In the genomic region with DNA sequence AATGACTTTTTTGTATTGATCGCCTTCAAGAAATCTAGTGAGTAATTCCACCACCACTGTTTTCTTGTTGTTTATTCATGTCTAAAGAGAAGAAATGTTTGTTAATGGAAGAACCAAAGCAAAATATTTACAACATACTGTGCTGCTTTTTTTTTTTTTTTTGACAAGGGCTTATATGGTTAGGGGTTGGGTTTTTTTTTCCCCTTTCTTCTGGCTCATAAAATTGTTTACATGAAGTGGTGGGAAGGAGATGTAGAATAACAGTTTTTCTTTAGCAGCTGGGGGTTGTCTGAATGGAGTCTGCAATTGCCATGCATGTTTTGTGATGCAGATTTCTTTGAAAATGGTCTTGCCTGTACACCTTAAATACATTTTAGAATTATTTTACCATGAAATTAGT, we compare ENCODE assay signal across 21 mouse cellular contexts.
A peak's percentile ranks its signal among the peaks of the same experiment; 100 is the strongest.
DNase-seq lines count a peak whose midpoint lies in the region; ATAC-seq and TF ChIP-seq lines count a peak whose summit lies in the region.
"Had no signal": no experiment of that assay in that cellular context is flagged by ENCODE, and none has a peak within 500 bp of the region (broad histone marks: within the 10 kb centered on the region; RNA-seq: fewer than 3 reads in every experiment).

No protein-coding gene starts in this region.

- peak; percentile 85 for ATAC-seq in lung, embryonic 16.5 days (ENCODE audit: low read depth)
- no peak for ATAC-seq in stomach, embryonic 15.5 days (ENCODE audit: insufficient read depth, low FRiP score, low read depth)
- ATAC-seq in stomach, postnatal 0 days (ENCODE audit: low FRiP score, low TSS enrichment), result no peak
- ATAC-seq: CD4-positive, CD25-positive, alpha-beta regulatory T cell, adult 4 months; forebrain, embryonic 14.5 days had no signal

- H3K4me2 ChIP-seq in lung, embryonic 16.5 days (ENCODE audit: low read depth, low read length), result no peak overlapping the region
- H3K4me2 ChIP-seq in stomach, embryonic 15.5 days, result no peak overlapping the region
- no peak overlapping the region for H3K4me2 ChIP-seq in stomach, postnatal 0 days (replicated peaks; ENCODE audit: low read depth)
- H3K4me2 ChIP-seq: embryonic facial prominence, embryonic 12.5 days; embryonic facial prominence, embryonic 15.5 days; heart, embryonic 11.5 days; hindbrain, embryonic 12.5 days had no signal

- no peaks in the 10 kb centered on the region for H3K9me3 ChIP-seq in lung, embryonic 16.5 days (ENCODE audit: control insufficient read depth, low read length)
- no peaks in the 10 kb centered on the region for H3K9me3 ChIP-seq in stomach, embryonic 15.5 days
- no peaks in the 10 kb centered on the region for H3K9me3 ChIP-seq in stomach, postnatal 0 days (ENCODE audit: control insufficient read depth, low read length)
- H3K9me3 ChIP-seq: embryonic facial prominence, embryonic 12.5 days; embryonic facial prominence, embryonic 15.5 days; hindbrain, embryonic 12.5 days had no signal

- H3K27ac ChIP-seq in layer of hippocampus, adult 2 months, result peak overlapping the region; percentile 4; the same call in 1 of the 2 replicates
- H3K27ac ChIP-seq in lung, embryonic 16.5 days (ENCODE audit: low read length), result peak overlapping the region; percentile 28
- H3K27ac ChIP-seq in stomach, embryonic 15.5 days, result peak overlapping the region; percentile 5; the same call in 1 of the 2 replicates
- H3K27ac ChIP-seq in stomach, postnatal 0 days (replicated peaks), result no peak overlapping the region
- H3K27ac ChIP-seq: embryonic facial prominence, embryonic 12.5 days; embryonic facial prominence, embryonic 15.5 days; gastrocnemius, adult 2 months; hindbrain, embryonic 12.5 days had no signal

- no peaks in the 10 kb centered on the region for H3K27me3 ChIP-seq in lung, embryonic 16.5 days (ENCODE audit: control insufficient read depth, insufficient read depth, low read depth, low read length)
- H3K27me3 ChIP-seq in stomach, embryonic 15.5 days (replicated peaks), result no peaks in the 10 kb centered on the region
- no peaks in the 10 kb centered on the region for H3K27me3 ChIP-seq in stomach, postnatal 0 days (ENCODE audit: control insufficient read depth, insufficient read depth, low read length)
- H3K27me3 ChIP-seq: embryonic facial prominence, embryonic 12.5 days; embryonic facial prominence, embryonic 15.5 days had no signal

- H3K4me3 ChIP-seq in layer of hippocampus, adult 2 months, result no peak overlapping the region
- no peak overlapping the region for H3K4me3 ChIP-seq in lung, embryonic 16.5 days (ENCODE audit: low read length)
- no peak overlapping the region for H3K4me3 ChIP-seq in stomach, embryonic 15.5 days (replicated peaks)
- H3K4me3 ChIP-seq in stomach, postnatal 0 days (ENCODE audit: low read depth, low read length), result no peak overlapping the region
- H3K4me3 ChIP-seq: embryonic facial prominence, embryonic 12.5 days; embryonic facial prominence, embryonic 15.5 days; gastrocnemius, adult 2 months; hindbrain, embryonic 12.5 days had no signal

- H3K9ac ChIP-seq in lung, embryonic 16.5 days (ENCODE audit: low read length), result no peak overlapping the region
- no peak overlapping the region for H3K9ac ChIP-seq in stomach, embryonic 15.5 days
- no peak overlapping the region for H3K9ac ChIP-seq in stomach, postnatal 0 days (ENCODE audit: low read length)
- H3K9ac ChIP-seq: embryonic facial prominence, embryonic 12.5 days; embryonic facial prominence, embryonic 15.5 days; forebrain, postnatal 0 days; hindbrain, embryonic 12.5 days had no signal

- TF ChIP-seq CTCF in layer of hippocampus, adult 2 months (conservative IDR thresholded peaks at IDR 0.05), result no peak
- no peak for TF ChIP-seq CTCF in stomach, postnatal 0 days (IDR thresholded peaks at IDR 0.05; ENCODE audit: low read depth)

- H3K36me3 ChIP-seq in lung, embryonic 16.5 days (ENCODE audit: control insufficient read depth, insufficient read depth, low read length), result no peaks in the 10 kb centered on the region
- no peaks in the 10 kb centered on the region for H3K36me3 ChIP-seq in stomach, embryonic 15.5 days
- H3K36me3 ChIP-seq in stomach, postnatal 0 days (ENCODE audit: control insufficient read depth, insufficient read depth, low read length), result no peaks in the 10 kb centered on the region
- H3K36me3 ChIP-seq: embryonic facial prominence, embryonic 12.5 days; embryonic facial prominence, embryonic 15.5 days; hindbrain, embryonic 12.5 days had no signal

- no peak for TF ChIP-seq EP300 in stomach, postnatal 0 days (optimal IDR thresholded peaks at IDR 0.05)

- peaks cover 11% of the 10 kb centered on the region; the same call in 1 of the 2 replicates for H3K4me1 ChIP-seq in lung, embryonic 16.5 days (replicated peaks; ENCODE audit: control insufficient read depth, insufficient read depth, low read length)
- H3K4me1 ChIP-seq in stomach, embryonic 15.5 days, result no peaks in the 10 kb centered on the region
- no peaks in the 10 kb centered on the region for H3K4me1 ChIP-seq in stomach, postnatal 0 days (replicated peaks; ENCODE audit: control insufficient read depth, insufficient read depth)
- H3K4me1 ChIP-seq: embryonic facial prominence, embryonic 12.5 days; embryonic facial prominence, embryonic 15.5 days; hindbrain, embryonic 12.5 days had no signal

- DNase-seq in layer of hippocampus, adult 2 months (ENCODE audit: low spot score in 2 of 2), result no peak
- DNase-seq in layer of hippocampus, adult 18-20 months (ENCODE audit: low spot score in 2 of 2), result no peak
- no peak for DNase-seq in lung, postnatal 4 days
- DNase-seq in stomach, postnatal 0 days (ENCODE audit: low spot score), result no peak
- DNase-seq: adrenal gland, adult 2 months; cerebellum, adult 11 months; cerebellum, adult 2 months; cerebellum, adult 9-11 months; cerebellum, postnatal 25 days; gastrocnemius, adult 2 months; gastrocnemius, postnatal 14 days; heart, adult 11 months had no signal

- WGBS in lung, embryonic 16.5 days, result 59% methylated on average over 1 of the region's 1 CpGs
- 80% methylated on average over 1 of the region's 1 CpGs for WGBS in stomach, embryonic 15.5 days
- 76% methylated on average over 1 of the region's 1 CpGs for WGBS in stomach, postnatal 0 days
